Mouse (Mus musculus): Measurements from ENCODE around the gene Gdap1l1. TPM values are rescaled to one million over a fixed set of nuclear protein-coding genes. Genes with fewer than 3 reads are reported as not detected.

Gdap1l1 gene
- polyA plus RNA-seq, 1 experiment from 2014 or later: 148 TPM

GRCm38 (mm10) chr2:163464562-163464961 lies 26.3 kb downstream of the Gdap1l1 start:
- Histone ChIP-seq H3K36me3 (ENCODE audit: control insufficient read depth, insufficient read depth, low read length) (peaks cover 15% of the 10 kb centered on the region), H3K9me3 (replicated peaks; ENCODE audit: control insufficient read depth, low read length, poor library complexity, severe bottlenecking) (no peaks in the 10 kb centered on the region), H3K4me3 (ENCODE audit: low read depth, low read length) (no peak overlapping the region), H3K27ac (ENCODE audit: low read length) (no peak overlapping the region), H3K4me2 (ENCODE audit: low read length) (no peak overlapping the region), H3K27me3 (ENCODE audit: control insufficient read depth, insufficient read depth, low read depth, low read length) (no peaks in the 10 kb centered on the region), H3K9ac (ENCODE audit: low read depth, low read length) (no peak overlapping the region), H3K4me1 (ENCODE audit: control insufficient read depth, insufficient read depth, low read length) (no peaks in the 10 kb centered on the region)
- 83% methylated on average over 6 of the region's 6 CpGs for WGBS
- no peak for ATAC-seq

DNA sequence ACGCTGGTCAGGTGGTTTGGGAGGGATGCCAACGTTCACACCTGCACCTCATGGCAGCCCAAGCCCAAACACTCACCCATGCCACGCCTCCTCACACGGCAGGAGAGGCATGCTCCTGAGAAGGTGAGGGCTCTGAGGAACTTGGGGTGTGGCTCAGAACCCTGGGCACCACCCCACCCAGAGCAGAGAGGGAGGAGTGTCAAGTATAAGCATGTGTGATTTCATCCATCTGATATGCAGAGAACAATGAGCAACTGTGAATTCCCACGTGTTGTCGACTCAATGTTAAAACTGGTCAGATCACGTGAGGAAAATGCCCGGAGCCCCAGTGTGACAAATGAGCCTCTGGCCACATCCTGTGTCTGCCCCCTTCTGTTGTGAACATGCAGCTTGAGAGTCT lies 28.5 kb downstream of the Gdap1l1 start:
- no peaks in the 10 kb centered on the region for H3K9me3 ChIP-seq (replicated peaks; ENCODE audit: control insufficient read depth, low read length, poor library complexity, severe bottlenecking)
- WGBS: 85% methylated on average over 8 of the region's 8 CpGs

DNA sequence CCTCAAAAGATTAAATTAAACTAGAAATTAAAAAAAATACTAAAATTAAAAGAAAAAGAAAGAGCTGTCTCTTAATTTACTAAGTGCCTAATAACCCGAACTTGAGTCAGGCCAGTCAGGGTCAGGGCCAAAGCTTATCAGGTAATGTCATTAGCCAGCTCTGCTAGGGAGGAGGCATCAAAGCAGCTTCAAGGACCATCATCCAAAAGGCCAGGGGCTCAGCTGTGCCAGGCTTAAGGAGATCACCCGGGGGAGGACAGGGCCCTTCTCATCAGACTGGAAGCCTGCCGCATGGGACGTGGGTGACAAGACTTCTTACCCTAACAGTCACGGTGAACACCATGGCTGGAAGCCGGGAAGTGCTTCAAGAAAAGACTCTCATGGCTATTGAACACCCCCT lies 29.3 kb downstream of the Gdap1l1 start:
- Histone ChIP-seq H3K27ac (ENCODE audit: low read length) (no peak overlapping the region), H3K4me1 (ENCODE audit: control insufficient read depth, insufficient read depth, low read length) (peaks cover 9% of the 10 kb centered on the region), H3K9ac (ENCODE audit: low read depth, low read length) (no peak overlapping the region), H3K27me3 (ENCODE audit: control insufficient read depth, insufficient read depth, low read depth, low read length) (no peaks in the 10 kb centered on the region), H3K9me3 (replicated peaks; ENCODE audit: control insufficient read depth, low read length, poor library complexity, severe bottlenecking) (no peaks in the 10 kb centered on the region), H3K36me3 (ENCODE audit: control insufficient read depth, insufficient read depth, low read length) (peaks cover 19% of the 10 kb centered on the region), H3K4me3 (ENCODE audit: low read depth, low read length) (no peak overlapping the region), H3K4me2 (ENCODE audit: low read length) (no peak overlapping the region)
- no peak for ATAC-seq
- 89% methylated on average over 6 of the region's 6 CpGs for WGBS

More for the DNA sequence above, 28.5 kb downstream of the Gdap1l1 start:
- H3K36me3 ChIP-seq (ENCODE audit: control insufficient read depth, insufficient read depth, low read length): peaks cover 19% of the 10 kb centered on the region
- no peak overlapping the region for H3K9ac ChIP-seq (ENCODE audit: low read depth, low read length)
- no peak overlapping the region for H3K4me3 ChIP-seq (ENCODE audit: low read depth, low read length)
- H3K4me2 ChIP-seq (ENCODE audit: low read length): no peak overlapping the region
- ATAC-seq: no peak
- H3K27me3 ChIP-seq (ENCODE audit: control insufficient read depth, insufficient read depth, low read depth, low read length): no peaks in the 10 kb centered on the region
- peaks cover 8% of the 10 kb centered on the region for H3K4me1 ChIP-seq (ENCODE audit: control insufficient read depth, insufficient read depth, low read length)
- no peak overlapping the region for H3K27ac ChIP-seq (ENCODE audit: low read length)

- H3K27me3 ChIP-seq (ENCODE audit: control insufficient read depth, insufficient read depth, low read depth, low read length): no peaks in the 10 kb centered on the region
- no peaks in the 10 kb centered on the region for H3K9me3 ChIP-seq (replicated peaks; ENCODE audit: control insufficient read depth, low read length, poor library complexity, severe bottlenecking)
- ATAC-seq: no peak
- peaks cover 19% of the 10 kb centered on the region for H3K36me3 ChIP-seq (ENCODE audit: control insufficient read depth, insufficient read depth, low read length)
- no peak overlapping the region for H3K4me3 ChIP-seq (ENCODE audit: low read depth, low read length)
- H3K27ac ChIP-seq (ENCODE audit: low read length): no peak overlapping the region
- 93% methylated on average over 6 of the region's 6 CpGs for whole genome bisulfite sequencing
- H3K4me2 ChIP-seq (ENCODE audit: low read length): no peak overlapping the region
- peaks cover 9% of the 10 kb centered on the region for H3K4me1 ChIP-seq (ENCODE audit: control insufficient read depth, insufficient read depth, low read length)
- H3K9ac ChIP-seq (ENCODE audit: low read depth, low read length): no peak overlapping the region
Measured at GRCm38 (mm10) chr2:163468866-163469265, 30.6 kb downstream of the Gdap1l1 start.

- ATAC-seq: no peak
- Histone ChIP-seq H3K27me3 (ENCODE audit: control insufficient read depth, insufficient read depth, low read depth, low read length) (no peaks in the 10 kb centered on the region), H3K27ac (ENCODE audit: low read length) (no peak overlapping the region), H3K4me3 (ENCODE audit: low read depth, low read length) (no peak overlapping the region), H3K4me1 (ENCODE audit: control insufficient read depth, insufficient read depth, low read length) (peaks cover 9% of the 10 kb centered on the region), H3K36me3 (ENCODE audit: control insufficient read depth, insufficient read depth, low read length) (peaks cover 19% of the 10 kb centered on the region), H3K9me3 (replicated peaks; ENCODE audit: control insufficient read depth, low read length, poor library complexity, severe bottlenecking) (no peaks in the 10 kb centered on the region), H3K9ac (ENCODE audit: low read depth, low read length) (no peak overlapping the region), H3K4me2 (ENCODE audit: low read length) (no peak overlapping the region)
- WGBS: 98% methylated on average over 15 of the region's 15 CpGs
Measured at GRCm38 (mm10) chr2:163469711-163470110, 31.4 kb downstream of the Gdap1l1 start.

- 78% methylated on average over 3 of the region's 3 CpGs for WGBS
- peaks cover 19% of the 10 kb centered on the region for H3K36me3 ChIP-seq (ENCODE audit: control insufficient read depth, insufficient read depth, low read length)
- peak overlapping the region; percentile 79 for H3K4me2 ChIP-seq (ENCODE audit: low read length)
- no peaks in the 10 kb centered on the region for H3K9me3 ChIP-seq (replicated peaks; ENCODE audit: control insufficient read depth, low read length, poor library complexity, severe bottlenecking)
- H3K9ac ChIP-seq (ENCODE audit: low read depth, low read length): no peak overlapping the region
- H3K4me3 ChIP-seq (ENCODE audit: low read depth, low read length): peak overlapping the region; percentile 75; the same call in 1 of the 2 replicates
- no peaks in the 10 kb centered on the region for H3K27me3 ChIP-seq (ENCODE audit: control insufficient read depth, insufficient read depth, low read depth, low read length)
- no peak overlapping the region for H3K27ac ChIP-seq (ENCODE audit: low read length)
- ATAC-seq: no peak
- peaks cover 9% of the 10 kb centered on the region for H3K4me1 ChIP-seq (ENCODE audit: control insufficient read depth, insufficient read depth, low read length)
Measured at GRCm38 (mm10) chr2:163471136-163471535, 32.9 kb downstream of the Gdap1l1 start.

DNA sequence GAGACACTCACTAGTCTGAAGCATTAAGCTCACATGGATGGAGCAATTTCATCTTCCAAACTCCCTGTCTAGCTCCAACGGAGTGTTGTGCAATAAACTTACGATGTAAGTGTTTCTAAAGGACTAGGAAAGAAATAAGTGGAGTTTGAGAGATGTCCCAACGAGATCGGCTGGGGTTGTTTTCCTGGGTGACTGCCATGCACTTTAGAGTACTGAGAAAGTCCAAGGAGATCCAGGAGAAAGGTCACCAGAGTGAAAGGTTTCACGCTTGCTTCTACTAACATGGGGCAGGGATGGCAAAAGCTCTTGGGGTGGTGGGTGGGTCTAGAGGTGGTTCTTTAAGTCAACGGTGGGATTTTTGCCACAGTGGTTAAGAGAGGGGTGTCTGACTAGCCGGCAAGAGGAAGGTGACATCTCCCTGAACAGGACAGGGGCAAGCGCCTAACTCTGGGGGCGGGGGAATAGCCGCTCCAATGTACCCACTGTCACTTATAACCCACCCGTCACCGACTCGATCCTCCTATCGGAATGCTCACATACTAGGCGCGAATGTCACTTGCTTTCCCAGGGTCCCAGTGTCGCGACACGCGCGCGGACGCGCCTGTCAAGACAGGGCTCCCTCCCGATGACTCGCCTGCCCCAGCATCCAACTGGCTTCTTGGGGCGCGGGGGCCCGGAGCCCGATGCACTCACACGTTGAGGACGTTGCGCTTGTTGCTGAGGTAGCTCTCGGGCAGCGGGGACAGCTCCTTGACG lies 33.6 kb downstream of the Gdap1l1 start:
- peak overlapping the region; percentile 89 for H3K9ac ChIP-seq (ENCODE audit: low read depth, low read length)
- 5% methylated on average over 36 of the region's 36 CpGs for WGBS
- peaks cover 9% of the 10 kb centered on the region for H3K4me1 ChIP-seq (ENCODE audit: control insufficient read depth, insufficient read depth, low read length)
- peak overlapping the region; percentile 79 for H3K4me2 ChIP-seq (ENCODE audit: low read length)
- peak overlapping the region; percentile 75 for H3K4me3 ChIP-seq (ENCODE audit: low read depth, low read length)
- H3K27ac ChIP-seq (ENCODE audit: low read length): peak overlapping the region; percentile 75
- peak; percentile 70 for ATAC-seq
- H3K27me3 ChIP-seq (ENCODE audit: control insufficient read depth, insufficient read depth, low read depth, low read length): no peaks in the 10 kb centered on the region
- H3K36me3 ChIP-seq (ENCODE audit: control insufficient read depth, insufficient read depth, low read length): peaks cover 15% of the 10 kb centered on the region
- no peaks in the 10 kb centered on the region for H3K9me3 ChIP-seq (replicated peaks; ENCODE audit: control insufficient read depth, low read length, poor library complexity, severe bottlenecking)

GRCm38 (mm10) chr2:163472466-163472851 lies 34.2 kb downstream of the Gdap1l1 start, which contains the start of gene Fitm2:
Fitm2 (minus strand) TSS chr2:163472629.
- H3K27ac ChIP-seq (ENCODE audit: low read length): peak within 1 kb of the TSS; percentile 75
- WGBS: 0% methylated on average over 30 of the region's 30 CpGs
- H3K36me3 ChIP-seq (ENCODE audit: control insufficient read depth, insufficient read depth, low read length): peaks cover 15% of the 10 kb centered on the region
- no peaks in the 10 kb centered on the region for H3K27me3 ChIP-seq (ENCODE audit: control insufficient read depth, insufficient read depth, low read depth, low read length)
- H3K4me1 ChIP-seq (ENCODE audit: control insufficient read depth, insufficient read depth, low read length): peaks cover 9% of the 10 kb centered on the region
- H3K9me3 ChIP-seq (replicated peaks; ENCODE audit: control insufficient read depth, low read length, poor library complexity, severe bottlenecking): no peaks in the 10 kb centered on the region
- H3K4me2 ChIP-seq (ENCODE audit: low read length): peak within 1 kb of the TSS; percentile 79
- peak; percentile 95 for ATAC-seq
- H3K4me3 ChIP-seq (ENCODE audit: low read depth, low read length): peak within 1 kb of the TSS; percentile 75
- peak within 1 kb of the TSS; percentile 89 for H3K9ac ChIP-seq (ENCODE audit: low read depth, low read length)

DNA sequence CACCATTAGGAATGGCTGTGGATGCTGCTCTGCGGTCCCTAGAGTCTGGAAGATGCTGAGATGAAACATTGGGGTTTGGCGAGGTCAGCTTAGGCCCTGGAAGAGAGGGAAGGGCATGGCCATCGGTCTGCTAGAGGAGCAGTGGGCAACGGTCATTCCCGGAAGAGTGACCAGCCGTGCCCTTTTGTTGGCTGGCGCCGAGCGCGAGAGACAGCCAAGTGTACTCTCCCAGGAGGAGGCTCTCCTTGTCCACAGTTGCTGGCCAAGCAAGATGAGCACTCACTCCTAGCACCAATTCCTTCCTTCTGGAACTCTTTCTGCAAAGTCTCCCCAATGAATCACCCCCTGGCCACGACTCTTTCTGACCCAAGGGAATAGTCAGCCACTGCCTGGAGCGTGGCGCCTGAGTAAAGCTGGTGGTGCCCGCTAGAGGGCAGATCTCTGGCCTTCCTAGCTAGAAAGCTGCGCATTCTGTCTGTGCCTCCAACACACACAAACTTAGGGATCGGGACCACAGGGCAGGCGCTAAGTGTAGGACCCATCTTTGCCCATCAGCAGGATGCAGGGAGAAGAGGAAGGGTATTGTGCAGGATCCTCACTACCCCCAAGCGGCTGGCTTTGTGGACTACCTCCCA lies 42.0 kb downstream of the Gdap1l1 start:
- 50% methylated on average over 18 of the region's 18 CpGs for WGBS

More for the DNA sequence above, 42.0 kb downstream of the Gdap1l1 start:
- Histone ChIP-seq H3K27me3 (ENCODE audit: control insufficient read depth, insufficient read depth, low read depth, low read length) (peaks cover 5% of the 10 kb centered on the region), H3K36me3 (ENCODE audit: control insufficient read depth, insufficient read depth, low read length) (no peaks in the 10 kb centered on the region), H3K27ac (ENCODE audit: low read length) (no peak overlapping the region), H3K9ac (ENCODE audit: low read depth, low read length) (no peak overlapping the region), H3K4me2 (ENCODE audit: low read length) (no peak overlapping the region), H3K4me1 (ENCODE audit: control insufficient read depth, insufficient read depth, low read length) (no peaks in the 10 kb centered on the region), H3K4me3 (ENCODE audit: low read depth, low read length) (no peak overlapping the region), H3K9me3 (replicated peaks; ENCODE audit: control insufficient read depth, low read length, poor library complexity, severe bottlenecking) (no peaks in the 10 kb centered on the region)
- ATAC-seq: no peak
